Mouse (Mus musculus) liver, embryonic 14.5 days (tissue): Measurements from ENCODE around the gene Sgk1. TPM values are rescaled to one million over a fixed set of nuclear protein-coding genes. Genes with fewer than 3 reads are reported as not detected.

Experiments
- ATAC-seq: fragments of 200-750 bp; cut with Nextera tagmentation; 2 replicates; pipeline ENCODE4 v1.8.0; 2017; ENCODE audit warnings: moderate number of reproducible peaks, mild to moderate bottlenecking, moderate library complexity; ENCODE audit not compliant: insufficient read depth
- DNase-seq, 3 experiments: peaks; one replicate each; pipeline ENCODE4 v3.0.0-alpha.2; 2012 to 2013; ENCODE audit warnings: low read depth in 3 of 3, low spot score in 3 of 3
- H3K27ac ChIP-seq: fragments of 300-500 bp; sonication (generic); 2 replicates; pipeline ENCODE4 v1.5.1; 2014; ENCODE audit warnings: moderate library complexity, mild to moderate bottlenecking, control low read depth, inconsistent platforms
- H3K27me3 ChIP-seq: fragments of 300-500 bp; sonication (generic); 2 replicates; pipeline ENCODE4 v1.6.1; 2014; ENCODE audit warnings: mild to moderate bottlenecking, low read length, moderate library complexity; ENCODE audit not compliant: control insufficient read depth, insufficient read depth
- H3K36me3 ChIP-seq: fragments of 300-500 bp; sonication (generic); replicated peaks from 2 replicates; pipeline ENCODE4 v1.6.1; 2014; ENCODE audit warnings: low read depth; ENCODE audit not compliant: control insufficient read depth, insufficient read depth
- H3K4me1 ChIP-seq, 2 experiments: fragments of 200-500 bp in 1 of 2; fragments of 300-500 bp in 1 of 2; sonication (generic) in 1 of 2; replicated peaks; 2 replicates each; pipeline ENCODE4 v1.6.1; 2012 to 2014; ENCODE audit warnings: antibody characterized with exemption in 1 of 2, inconsistent platforms in 1 of 2, low read length in 1 of 2; ENCODE audit not compliant: control insufficient read depth in 2 of 2, insufficient read depth in 2 of 2
- H3K4me2 ChIP-seq: fragments of 300-500 bp; sonication (generic); 2 replicates; pipeline ENCODE4 v1.6.1; 2014; ENCODE audit warnings: low read depth, mild to moderate bottlenecking, control low read depth, moderate library complexity
- H3K4me3 ChIP-seq, 2 experiments: fragments of 200-500 bp in 1 of 2; fragments of 300-500 bp in 1 of 2; sonication (generic) in 1 of 2; 2 replicates each; pipeline ENCODE4 v1.5.1; 2012 to 2014; ENCODE audit warnings: low read depth in 2 of 2, low read length in 2 of 2, mild to moderate bottlenecking in 2 of 2, control low read depth in 1 of 2, inconsistent platforms in 1 of 2, moderate library complexity in 1 of 2; ENCODE audit not compliant: insufficient read depth in 1 of 2
- H3K9ac ChIP-seq: fragments of 300-500 bp; sonication (generic); replicated peaks from 2 replicates; pipeline ENCODE4 v1.6.1; 2014; ENCODE audit warnings: mild to moderate bottlenecking, control low read depth, moderate library complexity
- H3K9me3 ChIP-seq: fragments of 300-500 bp; sonication (generic); 2 replicates; pipeline ENCODE4 v1.6.1; 2016; ENCODE audit warnings: low read length, mixed read lengths; ENCODE audit not compliant: control insufficient read depth
- CTCF ChIP-seq: IDR thresholded peaks from 2 replicates; pipeline ENCODE4 v1.5.1; 2016; ENCODE audit warnings: antibody characterized with exemption, low read depth, control low read depth
- EP300 ChIP-seq: IDR thresholded peaks from 2 replicates; pipeline ENCODE4 v1.6.1; 2016; ENCODE audit warnings: antibody characterized with exemption, low read depth
- whole genome bisulfite sequencing: fragments of 180-500 bp; shearing (Covaris S2); extraction: QIAGEN DNeasy Blood & Tissue Kit; methylation state at CpG from one replicate; pipeline ENCODE4 v1.1.7; 2014; ENCODE audit not compliant: insufficient replicate concordance; 5-methylcytosine and 5-hydroxymethylcytosine counted together
- polyA plus RNA-seq, 2 experiments: library from polyadenylated mRNA; depleted of rRNA in 1 of 2; stranded (reverse) in 1 of 2; unstranded in 1 of 2; fragments of >200 nt; fragmentation: Nextera tagmentation in 1 of 2; extraction: Ambion mirVana in 1 of 2; gene quantifications; 2 replicates each; pipeline versions ENCODE4 v1.2.1 to v1.2.3; 2012 to 2014

The Sgk1 gene
- polyA plus RNA-seq, 2 experiments = 5.3 to 10.3 TPM

DNA sequence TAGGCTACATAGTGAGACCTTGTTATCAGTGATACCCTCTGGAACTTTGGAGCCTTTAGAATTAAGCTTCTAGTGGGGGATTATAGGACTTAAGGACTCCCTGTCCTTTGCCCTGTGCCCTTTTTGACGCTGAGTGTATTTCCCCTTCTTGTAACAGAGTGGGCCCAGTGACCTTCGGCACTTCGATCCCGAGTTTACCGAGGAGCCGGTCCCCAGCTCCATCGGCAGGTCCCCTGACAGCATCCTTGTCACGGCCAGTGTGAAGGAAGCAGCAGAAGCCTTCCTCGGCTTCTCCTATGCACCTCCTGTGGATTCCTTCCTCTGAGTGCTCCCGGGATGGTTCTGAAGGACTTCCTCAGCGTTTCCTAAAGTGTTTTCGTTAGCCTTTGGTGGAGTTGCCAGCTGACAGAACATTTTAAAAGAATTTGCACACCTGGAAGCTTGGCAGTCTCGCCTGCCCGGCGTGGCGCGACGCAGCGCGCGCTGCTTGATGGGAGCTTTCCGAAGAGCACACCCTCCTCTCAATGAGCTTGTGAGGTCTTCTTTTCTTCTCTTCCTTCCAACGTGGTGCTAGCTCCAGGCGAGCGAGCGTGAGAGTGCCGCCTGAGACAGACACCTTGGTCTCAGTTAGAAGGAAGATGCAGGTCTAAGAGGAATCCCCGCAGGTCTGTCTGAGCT is 116.7 kb downstream of the Sgk1 start:
- H3K4me2 ChIP-seq = peak overlapping the region; percentile 6; the same call in 1 of the 2 replicates
- WGBS = 76% methylated on average over 28 of the region's 28 CpGs

DNA sequence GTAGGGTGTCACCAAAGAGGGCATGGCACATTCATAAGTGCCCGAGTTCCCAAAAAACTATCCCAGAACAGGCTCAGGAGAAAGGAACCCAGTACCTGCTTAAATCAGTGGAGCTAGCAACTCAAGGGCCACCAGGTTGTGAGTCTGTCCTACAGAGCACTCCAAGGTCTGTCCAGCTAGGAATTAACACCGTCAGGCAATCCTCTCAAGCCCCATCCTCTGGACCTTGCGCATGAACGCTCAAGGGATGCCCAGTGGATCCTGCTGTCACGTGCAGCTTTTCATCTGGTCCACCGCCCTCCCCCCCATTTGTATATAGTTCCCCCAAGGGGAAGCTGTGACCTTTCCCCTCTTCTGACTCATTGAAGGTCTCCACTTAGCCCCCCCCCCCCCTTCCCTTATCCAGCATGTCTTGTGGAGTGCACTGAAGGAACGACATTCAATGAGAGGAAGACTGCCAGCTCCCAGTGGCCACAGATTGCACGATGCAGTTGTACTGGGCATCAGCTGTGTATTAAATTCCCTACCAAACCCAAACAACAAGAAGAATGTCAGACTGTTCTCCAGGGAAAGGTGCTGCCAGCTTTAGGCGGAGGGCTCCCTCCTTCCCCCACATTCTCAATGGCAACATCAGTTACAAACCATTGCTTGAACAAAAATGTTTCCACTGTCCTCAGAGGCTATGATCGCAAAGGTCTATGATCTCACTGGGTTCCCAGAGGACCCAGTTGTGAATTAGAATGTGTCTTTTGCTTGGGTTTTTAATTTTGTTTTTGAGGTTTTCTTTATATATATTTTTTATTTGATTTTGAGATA is 118.7 kb downstream of the Sgk1 start:
- no peaks in the 10 kb centered on the region for H3K9me3 ChIP-seq
- 66% methylated on average over 10 of the region's 10 CpGs for WGBS
- no peak overlapping the region for H3K9ac ChIP-seq
- no peaks in the 10 kb centered on the region for H3K36me3 ChIP-seq
- H3K4me3 ChIP-seq = no peak overlapping the region
- no peak for TF ChIP-seq EP300
- TF ChIP-seq CTCF = no peak
- H3K4me1 ChIP-seq = no peaks in the 10 kb centered on the region; a peak in 1 of 4 replicates
- no peak overlapping the region for H3K4me2 ChIP-seq
- no peaks in the 10 kb centered on the region for H3K27me3 ChIP-seq
- no peak for ATAC-seq
- no peak for DNase-seq
- H3K27ac ChIP-seq = no peak overlapping the region

More for the DNA sequence above, 116.7 kb downstream of the Sgk1 start:
- Histone ChIP-seq H3K27ac (no peak overlapping the region), H3K4me1 (no peaks in the 10 kb centered on the region; a peak in 1 of 4 replicates), H3K4me3 (no peak overlapping the region), H3K27me3 (peaks cover 7% of the 10 kb centered on the region), H3K9me3 (no peaks in the 10 kb centered on the region), H3K9ac (no peak overlapping the region), H3K36me3 (no peaks in the 10 kb centered on the region)
- ATAC-seq (no peak), DNase-seq (no peak)
- TF ChIP-seq EP300 (no peak), CTCF (no peak)

DNA sequence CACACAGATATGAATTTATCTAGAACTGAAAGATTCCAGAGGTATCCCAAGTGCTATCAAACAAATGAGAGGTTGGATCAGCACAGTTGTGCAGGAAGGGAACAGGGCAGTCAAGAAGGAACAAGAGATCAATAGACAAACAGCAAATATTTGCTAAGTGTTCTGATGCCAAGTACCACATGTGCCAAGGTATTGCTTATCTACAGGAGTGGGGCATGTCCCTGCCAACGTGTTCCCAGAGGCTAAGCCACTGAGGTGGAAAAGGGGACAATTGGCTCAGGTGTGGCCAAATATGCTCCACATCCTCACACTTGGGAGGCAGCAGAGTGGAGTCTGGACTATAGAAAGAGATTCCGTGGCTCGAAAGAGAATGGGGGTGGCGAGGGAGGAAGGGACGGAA is 119.6 kb downstream of the Sgk1 start:
- no peak for ATAC-seq
- 68% methylated on average over 5 of the region's 5 CpGs for WGBS
- no peaks in the 10 kb centered on the region for H3K36me3 ChIP-seq
- no peak for DNase-seq
- no peak overlapping the region for H3K4me2 ChIP-seq
- H3K9ac ChIP-seq = no peak overlapping the region
- no peaks in the 10 kb centered on the region for H3K9me3 ChIP-seq
- no peak overlapping the region for H3K27ac ChIP-seq
- no peak overlapping the region for H3K4me3 ChIP-seq
- TF ChIP-seq EP300 = no peak
- TF ChIP-seq CTCF = no peak
- no peaks in the 10 kb centered on the region for H3K4me1 ChIP-seq
- no peaks in the 10 kb centered on the region for H3K27me3 ChIP-seq

DNA sequence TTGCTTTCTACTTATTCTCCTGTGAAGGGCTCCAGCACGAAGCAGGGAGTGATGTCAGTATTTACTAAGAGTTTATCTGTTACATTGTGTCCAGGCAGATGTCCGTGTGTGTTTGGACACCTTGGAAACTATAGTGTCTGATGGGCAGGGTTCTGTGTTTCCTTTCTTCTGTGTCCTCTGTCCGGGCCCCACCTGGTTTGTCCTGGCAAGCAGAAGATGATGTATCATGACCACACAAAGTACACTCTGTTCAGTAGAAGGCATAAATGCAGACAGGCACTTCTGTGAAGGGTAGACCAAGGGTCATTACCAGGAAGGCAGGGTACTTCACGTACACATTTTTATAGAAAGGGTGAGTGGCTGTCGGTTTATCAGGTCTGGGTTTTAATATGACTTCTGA is 122.8 kb downstream of the Sgk1 start:
- 53% methylated on average over 5 of the region's 5 CpGs for whole genome bisulfite sequencing
- TF ChIP-seq CTCF (no peak), EP300 (no peak)
- Histone ChIP-seq H3K9ac (no peak overlapping the region), H3K36me3 (no peaks in the 10 kb centered on the region), H3K9me3 (no peaks in the 10 kb centered on the region), H3K27me3 (no peaks in the 10 kb centered on the region), H3K27ac (no peak overlapping the region), H3K4me2 (no peak overlapping the region), H3K4me3 (no peak overlapping the region), H3K4me1 (no peaks in the 10 kb centered on the region)
- no peak for DNase-seq
- ATAC-seq = no peak

DNA sequence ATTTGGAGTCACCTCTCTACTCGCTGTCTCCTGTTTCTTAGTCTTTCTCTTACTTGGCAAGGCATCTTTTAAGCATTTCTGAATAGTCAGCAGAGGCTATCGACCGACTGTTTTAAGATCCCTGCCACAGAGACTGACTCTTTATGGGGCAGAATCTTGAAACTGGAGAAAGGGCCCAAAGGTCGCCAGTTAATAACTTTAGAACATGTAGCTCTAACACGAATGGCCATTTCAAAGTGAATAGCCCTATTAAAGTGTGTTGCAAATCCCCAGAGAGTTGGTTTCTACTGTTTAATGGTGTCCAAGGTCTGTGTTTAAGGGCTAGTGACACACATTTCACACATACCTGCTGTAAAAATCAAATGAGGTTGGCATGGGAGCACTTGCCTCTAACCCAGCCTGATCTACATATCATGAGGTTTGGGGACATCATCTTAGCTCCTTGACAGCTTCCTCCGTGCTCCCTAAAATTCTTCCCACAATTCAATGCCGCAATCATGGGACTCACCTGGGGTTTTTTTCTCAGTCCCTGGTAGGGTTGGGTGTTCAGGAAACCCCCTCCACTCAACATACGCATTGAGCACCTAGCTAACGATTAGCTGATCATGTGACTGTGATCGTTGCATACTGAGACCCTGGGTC is 125.3 kb downstream of the Sgk1 start:
- H3K4me3 ChIP-seq = no peak overlapping the region
- no peaks in the 10 kb centered on the region for H3K27me3 ChIP-seq
- ATAC-seq = no peak
- H3K4me2 ChIP-seq = no peak overlapping the region
- H3K27ac ChIP-seq = no peak overlapping the region
- no peaks in the 10 kb centered on the region for H3K4me1 ChIP-seq
- 64% methylated on average over 10 of the region's 10 CpGs for WGBS
- no peaks in the 10 kb centered on the region for H3K36me3 ChIP-seq
- no peak overlapping the region for H3K9ac ChIP-seq
- DNase-seq = no peak
- H3K9me3 ChIP-seq = no peaks in the 10 kb centered on the region
- TF ChIP-seq EP300 = no peak
